Mouse (Mus musculus) layer of hippocampus, postnatal 10 days (tissue): ENCODE results near the gene Zfp658. TPM values are rescaled to one million over a fixed set of nuclear protein-coding genes. Genes with fewer than 3 reads are reported as not detected.

ENCODE experiments used
- DNase-seq, 2 experiments: peaks; one replicate each; pipeline ENCODE4 v3.0.0; 2021; ENCODE audit warnings: low spot score in 2 of 2
- total RNA-seq, 2 experiments: library from RNA; stranded (reverse); gene quantifications; 2 replicates each; pipeline ENCODE4 v1.2.3; 2021

The Zfp658 gene
- total RNA-seq, 2 experiments from 2014 or later = 6.4 to 6.5 TPM

DNA sequence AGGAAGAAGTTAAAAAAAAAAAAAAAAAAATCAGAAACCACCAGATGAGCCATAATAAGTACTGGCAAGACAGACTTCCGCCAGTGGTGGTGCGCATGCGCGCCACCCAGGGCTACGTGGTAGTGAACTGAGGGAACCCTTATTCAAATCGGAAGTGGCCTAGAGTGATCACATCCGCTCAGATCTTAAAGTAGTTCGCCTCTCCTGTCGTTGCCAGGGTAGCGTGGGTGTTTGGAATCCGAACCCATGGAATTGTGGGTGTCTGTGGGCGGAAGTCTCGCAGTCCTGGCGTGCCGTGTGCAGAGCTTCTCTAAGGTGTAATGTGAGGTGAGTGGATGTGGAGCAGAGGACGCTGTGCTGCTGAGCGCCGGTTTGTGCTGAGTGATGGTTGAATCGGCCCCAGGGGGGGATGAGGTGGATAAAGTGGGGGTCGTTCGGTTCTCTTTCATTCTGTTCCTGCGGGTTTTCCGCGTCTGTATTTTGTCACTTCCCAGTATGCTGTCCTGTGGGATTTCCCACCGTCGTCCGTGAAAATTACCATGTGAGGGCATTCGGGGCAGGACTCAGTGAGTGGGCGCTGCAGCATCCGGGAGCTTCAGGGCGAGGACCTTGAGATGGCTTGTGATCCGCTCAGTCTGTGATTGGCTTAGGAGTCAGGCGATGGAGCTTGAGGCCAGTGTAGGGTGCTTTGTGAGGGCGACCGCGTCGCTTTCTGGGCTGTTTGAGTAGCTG is 17.6 kb downstream of the Zfp658 start, which contains the start of gene Zfp719:
Gene Zfp719, plus strand, starts transcription at position 171 of the 732 bp plus-strand sequence.
- peak; percentile 83 to 88 for DNase-seq

GRCm38 (mm10) chr7:43580526-43580925 is 18.5 kb downstream of the Zfp658 start:
- DNase-seq = peak; percentile 24 to 36

GRCm38 (mm10) chr7:43584790-43585189 is 22.7 kb downstream of the Zfp658 start:
- DNase-seq = no peak

DNA sequence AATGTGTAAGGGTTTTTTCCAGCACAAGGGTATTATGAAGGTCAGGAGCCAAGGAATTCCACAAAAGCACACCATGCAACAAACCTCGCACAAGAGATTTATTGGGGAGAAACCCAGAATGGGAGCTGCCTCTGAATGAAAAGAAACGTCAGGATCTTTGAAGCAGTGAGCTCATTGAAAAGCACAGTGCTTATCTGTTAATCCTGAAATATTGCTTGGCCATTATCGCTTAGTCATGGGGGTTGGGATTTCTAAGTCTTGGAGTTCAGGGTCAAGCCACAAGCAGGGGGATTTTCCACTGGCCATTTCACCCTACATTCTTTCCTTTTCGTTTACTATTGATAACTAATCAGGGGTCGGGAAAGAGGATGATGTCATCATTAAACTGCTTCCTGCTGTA is 39.8 kb downstream of the Zfp658 start:
- no peak for DNase-seq

DNA sequence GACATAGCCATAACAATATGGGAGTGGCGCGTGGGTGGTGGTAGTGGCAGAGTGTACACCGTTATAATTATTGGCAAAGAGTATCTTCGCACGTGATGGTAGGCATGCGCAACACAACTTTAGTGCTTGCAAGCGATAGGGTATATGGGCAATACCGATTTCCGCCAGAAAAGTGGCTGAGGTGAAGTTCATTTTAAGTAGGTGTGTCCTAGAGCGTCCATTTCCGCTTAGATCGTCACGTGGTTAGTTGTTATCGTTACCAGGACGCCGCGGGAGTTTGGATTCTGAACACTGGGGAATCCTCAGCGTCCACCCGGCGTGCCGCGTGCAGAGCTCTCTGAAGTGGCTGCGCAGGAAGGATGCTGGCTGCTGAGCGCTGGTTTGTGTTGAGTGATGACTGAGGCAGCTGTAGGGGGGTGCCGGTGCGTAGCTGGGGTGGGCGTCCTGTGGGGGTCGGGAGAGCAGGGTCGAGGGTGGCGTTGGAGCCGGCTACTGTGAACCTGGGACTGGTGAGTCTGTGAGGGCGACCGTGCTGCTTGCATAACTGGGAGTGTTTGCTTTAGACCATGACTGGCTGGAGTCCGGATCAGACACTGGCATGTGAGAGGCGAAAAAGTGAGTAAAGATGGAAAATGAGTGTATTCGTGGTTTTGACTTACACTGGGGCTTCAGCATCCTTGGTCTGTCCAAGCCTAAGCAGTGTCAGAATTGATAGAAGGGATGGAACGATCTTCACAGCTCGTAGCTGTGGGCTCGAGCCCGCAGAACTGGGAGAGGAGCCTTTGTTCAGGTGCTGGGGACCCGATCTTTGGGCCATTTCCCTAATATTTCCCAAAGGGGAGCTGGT is 45.1 kb downstream of the Zfp658 start, which contains the start of gene Zfp819:
Gene Zfp819, plus strand, starts transcription at position 274 of the 847 bp plus-strand sequence.
- peak; percentile 77 to 78 for DNase-seq

DNA sequence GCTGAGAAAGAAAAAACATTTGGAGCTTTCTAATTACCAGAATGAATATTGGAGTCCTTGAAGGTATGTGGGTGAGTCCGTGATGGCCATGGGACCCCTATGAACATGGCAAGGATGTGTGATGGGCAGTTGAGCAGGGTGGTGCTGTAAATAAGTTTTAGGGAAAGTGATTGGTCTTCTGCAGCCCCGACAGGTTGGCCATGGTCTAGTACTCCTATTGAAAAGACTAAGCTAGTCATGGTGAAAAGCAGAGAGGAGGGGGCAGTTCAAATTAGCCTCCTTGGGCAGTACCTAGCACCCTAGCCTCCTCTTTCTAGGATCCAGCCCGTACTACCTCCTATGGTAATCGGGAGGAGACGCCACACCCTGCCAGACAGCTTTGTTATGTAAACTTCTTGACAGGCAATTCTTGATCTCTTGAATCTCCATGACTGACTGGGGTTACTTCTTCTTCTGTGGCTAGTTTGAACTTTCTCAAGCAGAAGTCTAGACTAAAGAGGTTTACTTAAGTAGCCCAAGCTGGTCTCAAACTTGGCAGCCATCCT is 45.8 kb downstream of the Zfp658 start:
- DNase-seq = no peak

DNA sequence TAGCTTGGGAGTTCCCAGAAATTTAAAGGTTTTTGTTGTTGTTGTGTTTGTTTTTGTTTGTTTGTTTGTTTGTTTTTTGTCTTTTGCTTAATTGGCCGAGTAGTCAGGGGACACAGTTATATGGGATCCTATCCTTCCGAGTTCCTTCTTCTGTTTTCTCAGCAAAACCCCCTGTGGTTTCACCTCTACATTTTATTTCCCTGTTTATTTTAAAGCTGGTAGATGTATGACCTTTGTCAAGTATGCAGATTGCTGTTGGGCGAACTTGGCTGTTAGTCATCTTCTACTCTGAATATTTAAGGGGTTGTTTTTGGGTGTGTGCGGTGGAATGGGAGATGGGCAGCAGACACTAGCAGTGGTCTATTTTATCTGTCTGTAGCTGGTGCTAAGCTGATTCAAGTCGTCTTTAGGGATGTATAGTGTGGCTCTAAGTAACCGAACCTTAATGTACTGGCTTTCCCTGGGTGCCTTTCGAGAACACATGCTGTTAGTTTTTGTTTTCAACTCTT is 46.3 kb downstream of the Zfp658 start:
- DNase-seq = no peak

- DNase-seq = no peak
These were observed 51.9 kb downstream of the Zfp658 start for GRCm38 (mm10) chr7:43613816-43614551.

- no peak for DNase-seq
These were observed 60.9 kb downstream of the Zfp658 start for GRCm38 (mm10) chr7:43622927-43623326.

DNA sequence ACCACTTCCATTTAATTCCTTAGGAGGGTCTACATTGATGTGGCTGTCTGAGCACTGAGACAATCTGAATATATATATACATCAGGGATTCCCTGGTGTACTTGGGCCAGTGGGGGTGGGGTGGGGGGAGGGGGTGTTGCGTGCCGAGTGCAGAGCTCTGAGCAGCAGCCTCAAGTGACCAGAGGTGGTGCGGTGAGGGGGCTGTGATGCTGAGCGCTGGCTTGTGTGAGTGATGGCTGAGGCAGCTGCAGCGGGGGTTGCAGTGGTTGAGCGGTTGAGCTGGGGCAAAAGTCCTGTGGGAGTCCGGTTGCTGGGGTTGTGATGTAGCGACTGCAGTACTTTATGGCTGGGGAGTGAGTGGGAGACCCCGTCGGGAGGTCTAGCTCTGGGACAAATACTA is 61.8 kb downstream of the Zfp658 start:
- no peak for DNase-seq

Other genes starting within 250 kb of the Zfp658 start
- gene Zfp715, start 249.0 kb upstream of the Zfp658 start, total RNA-seq = 10 to 100 TPM; 22.9 to 23.9 TPM
- 1 to 10 TPM in 1 of 2 experiments, under 1 TPM in 1; 0.49 to 1.0 TPM for gene Siglecf, start 210.9 kb upstream of the Zfp658 start, total RNA-seq
- under 1 TPM in 1 of 2 experiments, not detected in 1; 0.22 TPM for gene Siglecg, start 154.1 kb upstream of the Zfp658 start, total RNA-seq
- gene Lim2, start 134.6 kb upstream of the Zfp658 start, total RNA-seq = not detected
- not detected for gene Nkg7, start 125.2 kb upstream of the Zfp658 start, total RNA-seq
- gene Cldnd2, start 121.5 kb upstream of the Zfp658 start, total RNA-seq = not detected
- 10 to 100 TPM; 61.8 to 68.0 TPM for gene Etfb, start 118.2 kb upstream of the Zfp658 start, total RNA-seq
- 1 to 10 TPM; 2.0 to 2.1 TPM for gene Gm45233, start 118.1 kb upstream of the Zfp658 start, total RNA-seq
- gene Vsig10l, start 99.1 kb upstream of the Zfp658 start, total RNA-seq = 1 to 10 TPM; 3.6 to 5.5 TPM
- 10 to 100 TPM; 51.1 to 51.6 TPM for gene Iglon5, start 72.2 kb upstream of the Zfp658 start, total RNA-seq
- gene 4931406B18Rik, start 56.3 kb upstream of the Zfp658 start, total RNA-seq = not detected
- 1 to 10 TPM; 5.5 to 8.4 TPM for gene Cd33, start 17.8 kb upstream of the Zfp658 start, total RNA-seq
- 10 to 100 TPM; 19.9 to 25.9 TPM for gene Zfp719, start 17.4 kb downstream of the Zfp658 start, total RNA-seq
- under 1 TPM in 1 of 2 experiments, not detected in 1; 0.36 TPM for gene Zfp819, start 44.9 kb downstream of the Zfp658 start, total RNA-seq
- gene Ceacam18, start 72.5 kb downstream of the Zfp658 start, total RNA-seq = under 1 TPM in 1 of 2 experiments, not detected in 1; 0.16 TPM
- gene Siglece, start 97.9 kb downstream of the Zfp658 start, total RNA-seq = 1 to 10 TPM in 1 of 2 experiments, under 1 TPM in 1; 0.71 to 1.0 TPM
- 10 to 100 TPM; 15.0 to 15.2 TPM for gene Ctu1, start 109.8 kb downstream of the Zfp658 start, total RNA-seq
- gene Klk14, start 128.2 kb downstream of the Zfp658 start, total RNA-seq = under 1 TPM in 1 of 2 experiments, not detected in 1; 0.27 TPM
- not detected for gene Klk13, start 150.3 kb downstream of the Zfp658 start, total RNA-seq
- not detected for gene Klk12, start 206.6 kb downstream of the Zfp658 start, total RNA-seq
- gene Klk11, start 212.3 kb downstream of the Zfp658 start, total RNA-seq = not detected
- under 1 TPM; 0.31 to 0.43 TPM for gene Klk10, start 218.8 kb downstream of the Zfp658 start, total RNA-seq
- not detected for gene Klk9, start 229.6 kb downstream of the Zfp658 start, total RNA-seq
- 10 to 100 TPM; 23.5 to 25.0 TPM for gene Klk8, start 235.3 kb downstream of the Zfp658 start, total RNA-seq
- under 1 TPM; 0.29 to 0.62 TPM for gene Klk7, start 249.0 kb downstream of the Zfp658 start, total RNA-seq